Mouse (Mus musculus): ENCODE data around the gene Stat5b.

Stat5b gene

GRCm38 (mm10) chr11:100840866-100841265 lies 9.7 kb downstream of the Stat5b start:
- no peak for DNase-seq (ENCODE audit: low read depth)

DNA sequence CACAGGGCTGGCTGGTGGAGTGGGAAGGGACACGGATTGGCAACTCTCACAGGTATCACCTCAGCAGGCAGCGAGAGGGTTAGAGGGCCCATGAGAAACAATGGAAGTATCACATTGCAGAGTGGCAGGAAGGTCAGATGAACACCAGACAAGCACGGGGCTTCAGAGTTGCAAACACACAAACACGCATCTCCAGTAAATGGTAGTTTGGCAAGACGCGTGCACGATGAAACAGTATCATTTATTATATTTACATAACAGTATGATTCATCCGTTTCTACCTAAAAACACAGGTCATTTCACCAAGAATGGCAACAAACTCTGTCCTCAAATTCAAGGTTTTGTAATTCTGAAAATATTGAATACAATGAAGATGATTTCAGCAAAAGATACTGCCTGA lies 11.0 kb downstream of the Stat5b start:
- no peak for DNase-seq (ENCODE audit: low read depth)

GRCm38 (mm10) chr11:100838894-100839293 lies 11.6 kb downstream of the Stat5b start:
- DNase-seq (ENCODE audit: low read depth): no peak

GRCm38 (mm10) chr11:100836923-100837702 lies 13.4 kb downstream of the Stat5b start:
- DNase-seq (ENCODE audit: low read depth): no peak

DNA sequence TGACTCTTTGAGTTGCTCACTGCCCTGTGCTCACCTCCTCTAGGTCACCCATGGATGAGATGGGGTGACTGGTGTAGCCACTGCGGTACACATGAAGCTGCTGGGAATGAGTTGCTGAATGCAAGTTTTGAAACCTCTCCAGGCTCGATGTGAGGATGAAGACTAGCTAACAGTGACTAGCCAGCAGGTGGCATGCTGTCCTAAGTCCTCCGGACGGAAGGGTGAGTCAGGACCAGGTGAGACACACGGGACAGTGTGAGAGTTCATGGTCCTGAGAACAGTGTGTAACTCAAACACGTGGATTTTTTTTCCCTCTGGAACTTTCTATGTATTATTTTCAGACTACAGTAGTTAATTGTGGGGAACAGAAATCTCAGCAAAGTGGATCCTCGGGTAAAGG lies 17.1 kb downstream of the Stat5b start:
- no peak for DNase-seq (ENCODE audit: low read depth)

- DNase-seq (ENCODE audit: low read depth): no peak
These were observed 19.1 kb downstream of the Stat5b start for GRCm38 (mm10) chr11:100831396-100831795.

DNA sequence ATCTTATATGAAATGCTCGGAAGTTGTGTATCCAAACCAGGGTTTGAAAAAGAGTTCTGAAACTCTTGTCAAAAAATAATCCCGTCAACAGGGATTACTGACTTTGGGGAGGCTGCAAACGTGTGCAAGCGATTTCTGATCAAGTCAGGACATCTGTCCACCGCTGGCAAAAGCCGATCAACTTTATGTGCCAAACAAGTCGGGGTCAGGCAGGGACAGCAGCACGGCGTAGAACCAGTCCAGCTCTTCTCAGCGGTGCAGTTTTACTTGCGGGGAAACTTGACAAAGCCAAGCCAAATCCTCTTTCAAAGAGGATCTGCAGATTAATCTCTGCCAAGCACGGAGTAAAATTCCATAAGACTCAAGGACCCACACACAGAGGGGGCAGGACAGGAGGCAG lies 20.8 kb downstream of the Stat5b start:
- no peak for DNase-seq (ENCODE audit: low read depth)

DNA sequence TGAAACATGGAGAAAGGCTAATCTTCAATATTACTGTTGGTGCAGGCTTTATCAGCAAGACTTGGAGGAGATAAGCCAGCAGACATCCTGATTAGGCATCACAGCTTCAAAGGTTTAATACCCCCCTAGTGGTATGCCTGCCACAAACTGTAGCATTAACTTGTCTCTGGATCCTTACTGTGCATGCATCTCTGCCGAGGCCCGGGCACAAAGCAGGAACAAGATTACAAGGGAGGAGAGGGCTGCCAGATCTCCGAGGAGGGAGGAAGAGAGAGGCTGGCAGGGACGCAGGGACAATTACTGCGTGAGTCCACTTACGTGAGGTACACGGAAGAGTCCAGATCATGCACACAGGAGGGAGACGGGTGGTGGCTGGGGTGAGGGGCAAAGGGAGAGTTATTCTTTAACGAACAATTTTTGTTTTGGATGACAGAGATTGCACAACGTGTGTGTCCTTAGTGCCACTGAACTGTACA lies 21.8 kb downstream of the Stat5b start:
- no peak for DNase-seq (ENCODE audit: low read depth)

DNA sequence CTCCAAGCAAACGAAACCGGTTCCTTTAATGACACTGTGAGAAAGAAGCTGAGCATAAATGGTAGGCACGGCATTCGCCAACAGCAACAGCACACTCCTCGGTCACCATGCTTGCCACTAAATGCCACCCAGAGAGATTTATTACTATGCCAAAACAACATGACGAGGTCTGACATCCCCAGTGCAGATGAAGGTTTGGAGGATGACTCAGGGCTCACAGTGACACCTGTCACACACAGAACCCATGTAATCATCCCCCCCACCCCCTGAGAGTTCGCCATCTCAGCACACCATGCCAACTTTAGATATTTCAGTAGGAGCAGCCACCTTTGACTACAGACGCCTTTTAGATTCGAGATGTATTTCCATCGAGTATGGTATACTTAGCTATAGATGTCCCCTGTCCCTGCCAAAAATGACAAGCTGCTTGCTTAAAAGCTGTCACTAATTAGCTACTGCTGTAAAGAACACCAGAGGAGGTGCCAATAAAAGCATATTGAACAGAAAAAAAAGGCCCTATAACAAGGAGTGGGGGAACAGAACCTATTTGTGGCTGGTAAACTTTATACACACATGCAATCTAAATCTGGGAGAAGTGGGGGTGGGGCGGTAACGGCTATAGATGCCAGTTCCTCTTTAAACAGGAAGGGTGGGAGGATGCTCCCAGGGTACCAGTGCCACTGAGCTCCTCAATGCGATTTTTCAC lies 24.2 kb downstream of the Stat5b start:
- no peak for DNase-seq (ENCODE audit: low read depth)

- DNase-seq (ENCODE audit: low read depth): no peak
These were observed 25.1 kb downstream of the Stat5b start for GRCm38 (mm10) chr11:100825451-100825850.

GRCm38 (mm10) chr11:100824496-100824895 lies 26.0 kb downstream of the Stat5b start:
- DNase-seq (ENCODE audit: low read depth): no peak

GRCm38 (mm10) chr11:100823543-100824313 lies 26.8 kb downstream of the Stat5b start:
- no peak for DNase-seq (ENCODE audit: low read depth)

- no peak for DNase-seq (ENCODE audit: low read depth)
These were observed 28.2 kb downstream of the Stat5b start for GRCm38 (mm10) chr11:100822365-100822764.

DNA sequence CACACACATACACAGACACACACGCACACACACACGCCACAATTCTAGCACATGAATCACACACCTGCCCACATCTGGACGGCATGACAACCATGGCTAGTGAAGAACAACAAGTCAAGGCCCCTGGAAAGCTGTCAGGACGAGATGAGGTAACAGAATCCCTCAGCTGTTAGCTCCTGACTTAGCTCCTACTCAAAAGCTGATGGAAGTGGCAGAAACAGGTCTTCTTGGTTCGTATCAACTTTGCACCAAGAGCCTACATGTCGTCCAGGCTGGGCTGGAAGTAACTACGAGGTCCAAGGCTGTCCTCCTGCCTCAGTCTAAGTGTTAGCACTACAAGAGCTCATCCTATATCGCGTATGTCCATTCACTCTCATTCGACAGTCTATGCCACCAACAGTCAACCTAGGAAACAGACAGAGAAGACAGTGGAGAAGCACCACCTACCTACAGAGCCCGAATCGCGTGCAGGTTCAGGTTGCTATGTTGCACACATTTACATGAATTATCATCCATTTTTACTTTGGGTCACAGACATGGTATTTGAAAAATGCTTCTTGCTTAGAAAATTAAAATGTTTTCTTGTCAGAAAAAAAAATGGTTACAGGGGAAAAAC lies 28.8 kb downstream of the Stat5b start:
- DNase-seq (ENCODE audit: low read depth): no peak

- no peak for DNase-seq (ENCODE audit: low read depth)
These were observed 30.5 kb downstream of the Stat5b start for GRCm38 (mm10) chr11:100820047-100820446.

GRCm38 (mm10) chr11:100819626-100820025 lies 30.9 kb downstream of the Stat5b start:
- no peak for DNase-seq (ENCODE audit: low read depth)

GRCm38 (mm10) chr11:100819048-100819447 lies 31.5 kb downstream of the Stat5b start:
- DNase-seq (ENCODE audit: low read depth): no peak

GRCm38 (mm10) chr11:100818359-100819012 lies 32.0 kb downstream of the Stat5b start:
- peak; percentile 55 for DNase-seq (ENCODE audit: low read depth)

GRCm38 (mm10) chr11:100817311-100817710 lies 33.2 kb downstream of the Stat5b start:
- DNase-seq (ENCODE audit: low read depth): no peak

DNA sequence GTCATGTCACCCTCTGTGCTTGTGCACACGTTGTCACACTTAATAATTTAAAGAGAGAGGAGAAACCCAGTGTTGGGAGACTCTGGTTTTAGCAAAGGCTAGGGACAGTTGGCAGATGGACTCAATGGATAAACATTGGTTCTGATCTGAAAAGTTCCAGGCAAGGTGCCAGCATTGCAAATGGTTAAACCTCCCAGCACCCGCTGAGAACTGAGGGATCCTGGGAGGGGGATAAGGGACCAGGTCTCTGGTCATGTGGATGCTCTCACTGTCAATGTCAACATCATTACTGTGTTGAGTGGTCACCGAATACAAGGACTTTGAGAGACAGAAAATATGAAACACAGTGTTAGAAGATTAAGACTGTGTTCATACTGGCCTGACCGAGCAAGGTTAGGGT lies 33.7 kb downstream of the Stat5b start:
- DNase-seq (ENCODE audit: low read depth): no peak

GRCm38 (mm10) chr11:100816342-100816741 lies 34.2 kb downstream of the Stat5b start:
- DNase-seq (ENCODE audit: low read depth): no peak

DNA sequence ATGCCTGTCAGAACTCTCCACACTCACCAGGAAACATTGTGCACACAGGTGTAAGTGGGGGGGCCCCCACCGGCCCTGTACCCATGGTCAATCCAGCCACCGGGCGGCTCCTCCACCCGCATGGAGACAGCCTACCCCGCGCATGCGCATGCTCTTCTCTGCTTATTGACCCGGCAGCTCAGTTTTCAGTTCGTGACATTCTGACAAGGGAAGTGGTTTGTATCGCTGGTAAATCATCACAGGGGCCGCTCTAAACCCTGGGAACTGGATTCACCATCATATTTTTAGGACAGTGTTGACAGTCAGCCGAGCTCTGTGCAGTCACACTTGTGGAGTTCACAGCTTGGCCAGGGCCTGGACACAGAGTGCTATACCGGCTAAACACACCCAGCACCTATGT lies 36.0 kb downstream of the Stat5b start:
- DNase-seq (ENCODE audit: low read depth): peak; percentile 72
